Mouse (Mus musculus): ENCODE data around the gene Ttyh2.

Ttyh2 gene

GRCm38 (mm10) chr11:114675341-114675825 is at the start of gene Ttyh2:
Gene Ttyh2 (plus strand): TSS chr11:114675431.
- peak; percentile 93 for DNase-seq (ENCODE audit: low read depth, low spot score)

GRCm38 (mm10) chr11:114626071-114626690 is 49.0 kb upstream of the Ttyh2 start:
- no peak for DNase-seq (ENCODE audit: low read depth, low spot score)

DNA sequence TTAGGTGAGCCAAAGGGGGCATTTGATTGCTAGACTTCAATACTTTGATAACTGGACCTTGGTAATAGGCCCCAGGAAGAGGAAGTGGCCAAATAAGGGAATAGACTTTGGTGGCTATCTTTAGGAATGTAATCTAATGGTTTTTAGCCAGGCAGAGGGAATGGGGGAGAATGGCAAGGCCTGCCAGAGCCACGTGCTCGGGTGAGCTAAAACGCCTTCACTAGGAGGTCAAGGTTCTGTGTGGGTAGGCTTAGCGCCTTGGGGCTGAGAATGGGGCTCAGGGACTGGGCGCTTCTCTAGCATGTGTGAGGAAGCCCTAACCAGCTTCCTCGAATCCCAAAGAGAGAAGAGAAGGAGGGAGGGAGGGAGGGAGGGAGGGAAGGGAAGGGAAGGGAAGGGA is 48.2 kb upstream of the Ttyh2 start:
- DNase-seq (ENCODE audit: low read depth, low spot score): no peak

GRCm38 (mm10) chr11:114628032-114628431 is 47.2 kb upstream of the Ttyh2 start:
- peak; percentile 79 for DNase-seq (ENCODE audit: low read depth, low spot score)

GRCm38 (mm10) chr11:114630044-114630443 is 45.2 kb upstream of the Ttyh2 start:
- peak; percentile 71 for DNase-seq (ENCODE audit: low read depth, low spot score)

DNA sequence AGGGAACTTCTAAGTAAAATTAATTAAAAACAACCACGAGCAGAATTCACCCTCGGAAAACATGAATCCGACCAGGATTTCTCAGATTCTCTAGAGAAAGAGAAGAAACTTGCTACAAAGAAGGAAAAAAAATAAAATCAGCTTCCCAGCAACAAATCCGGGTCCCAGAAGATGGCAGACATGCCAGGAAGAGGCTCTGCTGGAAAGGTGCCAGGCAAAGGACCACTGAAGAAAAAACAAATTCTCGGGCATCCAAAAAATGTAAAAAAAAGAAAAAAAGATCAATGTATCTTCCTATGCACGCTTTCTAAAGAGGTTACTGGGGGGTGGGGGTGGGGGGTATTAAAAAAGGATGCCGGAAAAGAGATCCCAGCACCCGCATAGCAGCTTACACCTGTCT is 43.0 kb upstream of the Ttyh2 start:
- no peak for DNase-seq (ENCODE audit: low read depth, low spot score)

DNA sequence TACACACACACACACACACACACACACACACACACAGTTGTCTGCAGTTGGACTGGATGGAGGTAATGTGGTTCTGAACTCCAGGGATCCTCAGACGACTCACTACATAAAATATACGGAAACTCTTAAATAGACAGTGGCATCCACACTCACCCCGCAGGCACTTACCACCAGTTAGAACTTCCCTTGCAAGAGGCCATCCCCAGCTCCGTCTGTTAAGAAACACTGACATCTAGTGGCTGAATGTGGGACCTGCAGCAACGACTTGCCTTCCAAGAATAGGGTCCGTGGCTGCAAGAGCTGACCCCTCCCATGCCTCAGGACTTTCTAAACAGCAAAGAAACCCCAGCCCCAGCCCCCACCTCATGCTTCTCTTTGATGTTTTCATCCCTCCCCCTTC is 38.9 kb upstream of the Ttyh2 start:
- peak; percentile 91 for DNase-seq (ENCODE audit: low read depth, low spot score)

GRCm38 (mm10) chr11:114636727-114637505 is 38.3 kb upstream of the Ttyh2 start:
- DNase-seq (ENCODE audit: low read depth, low spot score): no peak

DNA sequence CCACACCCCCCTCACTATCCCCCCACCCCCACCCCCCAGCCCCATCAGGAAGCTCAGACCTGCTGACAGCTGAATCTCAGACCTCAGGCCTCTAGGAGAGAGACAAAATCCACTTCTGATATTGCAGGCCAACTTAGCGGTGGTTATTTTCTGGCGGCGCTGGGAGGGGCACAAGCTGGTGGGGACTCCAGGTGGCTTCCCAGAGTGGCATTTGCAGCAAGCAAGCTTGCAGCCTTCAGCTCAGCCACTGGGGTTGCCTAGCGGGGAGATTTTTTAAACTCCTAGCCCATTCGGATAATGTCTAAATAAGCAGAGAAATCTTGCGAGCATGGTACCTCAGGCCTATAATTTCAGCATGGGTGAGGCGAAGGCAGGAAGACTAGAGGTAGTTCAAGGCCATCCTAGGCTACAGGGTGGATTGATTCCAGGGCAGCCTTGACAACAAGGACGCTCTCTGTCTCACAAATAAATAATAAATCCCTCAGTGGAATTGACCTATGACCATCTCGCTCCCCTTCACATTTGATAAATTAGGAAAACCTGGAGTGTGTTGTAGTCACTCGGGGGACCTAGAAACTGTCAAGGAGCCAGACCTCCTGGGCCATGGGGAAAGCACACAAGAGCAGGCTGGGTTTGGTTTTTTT is 36.5 kb upstream of the Ttyh2 start:
- DNase-seq (ENCODE audit: low read depth, low spot score): no peak

DNA sequence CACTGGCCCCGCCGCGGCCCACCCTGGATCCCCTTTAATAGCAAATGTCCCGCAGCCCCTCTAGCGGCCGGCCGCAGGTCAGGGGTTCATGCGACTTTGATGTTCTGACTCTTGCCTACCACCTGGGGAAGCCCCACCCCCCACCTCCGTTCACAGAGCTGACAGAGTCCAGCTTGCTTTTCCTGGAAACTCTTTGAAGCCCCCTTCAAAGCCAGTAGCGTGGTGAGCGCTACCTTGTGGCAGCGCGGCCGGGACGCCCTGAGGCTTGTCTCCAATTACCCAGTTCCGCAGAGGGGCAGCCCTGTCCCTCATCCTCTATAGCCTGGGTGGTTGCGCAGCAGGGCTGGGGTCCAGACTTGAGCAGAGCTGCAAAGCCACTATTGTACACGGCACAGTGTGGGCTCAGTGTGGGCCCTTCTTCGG is 35.5 kb upstream of the Ttyh2 start:
- no peak for DNase-seq (ENCODE audit: low read depth, low spot score)

GRCm38 (mm10) chr11:114640658-114641057 is 34.6 kb upstream of the Ttyh2 start:
- peak; percentile 50 for DNase-seq (ENCODE audit: low read depth, low spot score)

DNA sequence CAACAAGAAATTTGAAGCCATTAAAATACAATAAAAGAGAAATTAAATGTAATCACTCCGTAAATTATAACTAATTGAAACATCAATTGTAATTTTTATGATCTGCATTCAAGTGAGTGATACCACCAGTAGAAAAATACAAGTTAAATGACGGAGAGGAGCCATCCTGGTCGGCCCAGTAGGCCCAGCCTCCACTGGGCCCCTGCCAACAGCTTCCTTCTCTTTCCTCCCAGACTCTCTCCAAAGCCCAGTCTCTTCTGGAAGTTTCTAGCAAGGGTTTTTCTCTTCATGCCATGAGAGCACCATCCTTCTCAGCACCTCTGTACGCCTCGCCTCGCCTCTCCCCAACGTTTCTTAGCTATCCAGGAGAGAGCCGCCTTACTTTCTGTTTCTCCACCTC is 34.1 kb upstream of the Ttyh2 start:
- no peak for DNase-seq (ENCODE audit: low read depth, low spot score)

- DNase-seq (ENCODE audit: low read depth, low spot score): peak; percentile 85
Measured at GRCm38 (mm10) chr11:114642184-114642583, 33.0 kb upstream of the Ttyh2 start.

DNA sequence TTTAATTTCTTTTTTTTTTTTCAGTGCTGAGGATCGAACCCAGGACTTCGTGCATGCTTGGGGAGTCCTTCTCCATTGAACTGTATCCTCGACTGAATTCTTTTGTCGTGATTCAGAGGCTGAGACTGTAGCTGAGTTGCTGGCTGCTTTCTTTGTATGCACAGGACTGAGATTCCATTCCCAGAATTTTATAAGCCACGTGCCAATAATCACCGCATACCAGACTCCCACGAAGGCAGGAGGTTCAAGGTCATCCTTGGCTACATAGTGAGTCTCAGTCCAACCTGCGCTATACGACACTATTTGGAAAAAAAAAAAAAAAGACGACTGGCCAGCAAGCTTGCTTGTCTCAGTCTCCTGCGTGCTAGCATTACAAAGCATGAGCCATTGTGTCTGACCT is 32.3 kb upstream of the Ttyh2 start:
- DNase-seq (ENCODE audit: low read depth, low spot score): no peak

DNA sequence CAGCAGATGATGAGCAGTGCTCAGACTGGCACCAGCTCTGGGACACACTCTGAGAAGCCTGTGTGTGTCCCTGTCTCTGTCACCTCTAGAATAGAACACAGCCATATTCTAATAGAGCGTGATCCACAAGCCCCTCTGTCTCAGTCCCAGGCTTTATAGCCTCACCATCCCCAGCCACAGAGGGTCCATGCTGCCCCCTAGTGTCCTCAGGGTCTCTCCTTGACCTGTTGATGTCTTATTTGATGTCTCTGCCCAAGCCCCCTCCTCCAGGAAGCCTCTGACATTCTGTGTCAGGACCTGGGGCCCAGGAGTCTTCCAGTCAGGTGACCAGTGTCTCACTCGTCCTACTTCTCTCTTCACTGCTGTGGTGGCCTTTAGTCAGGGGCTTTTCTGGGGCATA is 31.1 kb upstream of the Ttyh2 start:
- DNase-seq (ENCODE audit: low read depth, low spot score): no peak

- no peak for DNase-seq (ENCODE audit: low read depth, low spot score)
Measured at GRCm38 (mm10) chr11:114649510-114649909, 25.7 kb upstream of the Ttyh2 start.

GRCm38 (mm10) chr11:114652531-114652930 is 22.7 kb upstream of the Ttyh2 start:
- peak; percentile 57 for DNase-seq (ENCODE audit: low read depth, low spot score)

- DNase-seq (ENCODE audit: low read depth, low spot score): no peak
Measured at GRCm38 (mm10) chr11:114653664-114654063, 21.6 kb upstream of the Ttyh2 start.

DNA sequence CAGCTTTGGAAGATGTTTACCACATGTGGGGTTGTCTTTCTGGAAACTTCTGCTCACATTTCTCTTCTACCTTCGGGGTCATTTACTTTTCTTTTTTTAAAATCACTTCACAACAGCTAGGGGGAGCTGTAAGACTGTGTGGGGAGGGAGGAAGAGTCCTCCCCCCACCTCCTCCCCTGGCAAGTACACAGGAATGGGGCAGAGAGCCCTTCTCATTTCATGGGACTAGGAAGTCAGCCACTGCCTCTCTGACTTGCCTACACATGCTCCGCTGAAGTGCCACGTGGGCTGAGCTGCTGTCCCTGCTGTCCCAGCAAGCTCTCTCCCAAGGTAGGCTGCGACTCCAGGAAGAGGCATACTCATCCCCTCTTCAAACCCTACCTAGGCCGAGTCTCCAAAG is 20.7 kb upstream of the Ttyh2 start:
- DNase-seq (ENCODE audit: low read depth, low spot score): peak; percentile 54

GRCm38 (mm10) chr11:114655350-114656008 is 19.8 kb upstream of the Ttyh2 start:
- DNase-seq (ENCODE audit: low read depth, low spot score): no peak

DNA sequence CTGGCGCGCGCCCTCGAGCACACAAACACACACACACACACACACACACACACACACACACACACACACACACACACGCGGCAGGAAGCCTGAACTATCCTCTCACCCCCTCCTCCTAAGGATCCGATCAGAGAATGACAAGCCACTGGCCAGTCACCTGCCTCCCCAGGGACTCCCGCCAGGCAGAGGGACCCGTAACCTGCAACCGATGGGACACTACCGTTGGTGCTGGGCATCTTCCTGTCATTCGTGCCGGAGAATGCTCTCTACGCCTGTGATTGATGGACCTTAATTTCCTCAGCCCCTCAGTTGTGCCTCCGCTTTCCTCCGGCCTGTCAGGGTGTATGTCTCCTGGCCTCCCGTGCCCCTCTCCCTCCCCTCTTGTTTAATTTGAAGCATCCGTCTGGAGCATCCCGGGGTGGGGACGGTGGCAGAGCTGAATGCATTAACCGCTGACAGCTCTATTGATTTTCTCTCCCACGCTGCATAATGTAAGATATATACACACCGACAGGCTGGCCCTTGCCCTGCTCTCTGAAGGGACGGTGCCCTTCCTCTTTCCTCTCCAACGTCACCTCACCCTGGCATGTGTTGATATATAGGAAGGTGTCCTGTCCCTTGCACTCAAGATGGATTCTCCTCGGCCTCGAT is 18.1 kb upstream of the Ttyh2 start:
- no peak for DNase-seq (ENCODE audit: low read depth, low spot score)

DNA sequence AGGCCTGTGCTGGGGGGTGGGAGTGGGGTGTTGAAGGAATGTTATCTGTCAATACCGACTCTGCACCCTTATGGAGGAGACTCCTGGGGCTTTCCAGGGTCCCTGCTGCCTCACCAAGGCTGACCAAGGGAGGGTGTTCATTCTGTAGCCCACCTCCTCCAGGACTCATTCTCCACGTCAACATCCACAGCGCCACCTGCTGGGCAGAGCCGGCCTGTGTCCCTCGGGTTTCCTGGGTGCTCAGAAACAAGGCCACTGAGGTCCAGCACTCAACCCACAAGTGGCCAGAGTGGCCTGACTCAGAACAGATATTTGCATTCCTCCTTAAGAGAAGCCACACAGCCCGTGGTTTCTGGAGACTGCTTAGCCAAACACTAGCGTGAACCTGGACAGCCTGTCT is 17.5 kb upstream of the Ttyh2 start:
- DNase-seq (ENCODE audit: low read depth, low spot score): peak; percentile 69
